Mouse (Mus musculus): ENCODE measurements around the gene Col11a2. TPM values are rescaled to one million over a fixed set of nuclear protein-coding genes. Genes with fewer than 3 reads are reported as not detected.
A peak's percentile ranks its signal among the peaks of the same experiment; 100 is the strongest.

Gene Col11a2
- polyA plus RNA-seq, 1 experiment from 2014 or later = 0.79 TPM

GRCm38 (mm10) chr17:34026221-34026620, 13.0 kb upstream of the Col11a2 start:
- 0 out of 2 replicates have a peak overlapping the region, but pooled peaks have one; percentile 83 for H3K4me3 ChIP-seq (replicated peaks)
- no peak for ATAC-seq (ENCODE audit: insufficient read depth)
- H3K9me3 ChIP-seq (replicated peaks) = no peaks in the 10 kb centered on the region
- no peak overlapping the region for H3K27ac ChIP-seq (replicated peaks)
- H3K9ac ChIP-seq = no peak overlapping the region
- H3K4me2 ChIP-seq = peak overlapping the region; percentile 99; the same call in 1 of the 2 replicates
- H3K36me3 ChIP-seq (replicated peaks) = peaks cover 42% of the 10 kb centered on the region
- peaks cover 3% of the 10 kb centered on the region; the same call in 1 of the 2 replicates for H3K27me3 ChIP-seq
- H3K4me1 ChIP-seq (replicated peaks) = peaks cover 74% of the 10 kb centered on the region
- 32% methylated on average over 2 of the region's 2 CpGs for WGBS (ENCODE audit: insufficient replicate concordance)

GRCm38 (mm10) chr17:34026917-34027655, 12.2 kb upstream of the Col11a2 start:
- Histone ChIP-seq H3K9ac (peak overlapping the region; percentile 67), H3K27me3 (peaks cover 3% of the 10 kb centered on the region; the same call in 1 of the 2 replicates), H3K4me1 (replicated peaks) (peaks cover 74% of the 10 kb centered on the region), H3K9me3 (replicated peaks) (no peaks in the 10 kb centered on the region), H3K4me2 (peak overlapping the region; percentile 99), H3K4me3 (replicated peaks) (peak overlapping the region; percentile 75), H3K27ac (replicated peaks) (peak overlapping the region; percentile 81), H3K36me3 (replicated peaks) (peaks cover 35% of the 10 kb centered on the region)
- no peak for ATAC-seq (ENCODE audit: insufficient read depth)
- 12% methylated on average over 36 of the region's 36 CpGs for WGBS (ENCODE audit: insufficient replicate concordance)

GRCm38 (mm10) chr17:34027656-34028223, 11.5 kb upstream of the Col11a2 start, which contains the start of gene H2-Ke6:
Gene H2-Ke6 (minus strand): TSS chr17:34028060.
- H3K27ac ChIP-seq (replicated peaks) = peak within 1 kb of the TSS; percentile 81
- H3K36me3 ChIP-seq (replicated peaks) = peaks cover 29% of the 10 kb centered on the region
- ATAC-seq (ENCODE audit: insufficient read depth) = peak; percentile 74
- H3K9me3 ChIP-seq (replicated peaks) = no peaks in the 10 kb centered on the region
- peak within 1 kb of the TSS; percentile 67 for H3K9ac ChIP-seq
- H3K4me2 ChIP-seq = peak within 1 kb of the TSS; percentile 99
- peaks cover 81% of the 10 kb centered on the region for H3K4me1 ChIP-seq (replicated peaks)
- under 1% methylated on average over 49 of the region's 49 CpGs for WGBS (ENCODE audit: insufficient replicate concordance)
- peaks cover 3% of the 10 kb centered on the region; the same call in 1 of the 2 replicates for H3K27me3 ChIP-seq
- peak within 1 kb of the TSS; percentile 75 for H3K4me3 ChIP-seq (replicated peaks)

GRCm38 (mm10) chr17:34028501-34029149, 10.6 kb upstream of the Col11a2 start:
- H3K9me3 ChIP-seq (replicated peaks) = no peaks in the 10 kb centered on the region
- H3K4me1 ChIP-seq (replicated peaks) = peaks cover 88% of the 10 kb centered on the region
- 81% methylated on average over 17 of the region's 17 CpGs for WGBS (ENCODE audit: insufficient replicate concordance)
- peaks cover 3% of the 10 kb centered on the region; the same call in 1 of the 2 replicates for H3K27me3 ChIP-seq
- ATAC-seq (ENCODE audit: insufficient read depth) = no peak
- peak overlapping the region; percentile 99 for H3K4me2 ChIP-seq
- peak overlapping the region; percentile 81; the same call in 1 of the 2 replicates for H3K27ac ChIP-seq (replicated peaks)
- H3K36me3 ChIP-seq (replicated peaks) = peaks cover 25% of the 10 kb centered on the region
- no peak overlapping the region for H3K9ac ChIP-seq
- H3K4me3 ChIP-seq (replicated peaks) = peak overlapping the region; percentile 75

- Histone ChIP-seq H3K4me3 (replicated peaks) (peak overlapping the region; percentile 98; the same call in 1 of the 2 replicates), H3K9me3 (replicated peaks) (no peaks in the 10 kb centered on the region), H3K27ac (replicated peaks) (0 out of 2 replicates have a peak overlapping the region, but pooled peaks have one; percentile 97), H3K36me3 (replicated peaks) (peaks cover 26% of the 10 kb centered on the region), H3K4me1 (replicated peaks) (peaks cover 85% of the 10 kb centered on the region), H3K4me2 (peak overlapping the region; percentile 93; the same call in 1 of the 2 replicates), H3K27me3 (peaks cover 3% of the 10 kb centered on the region; the same call in 1 of the 2 replicates), H3K9ac (no peak overlapping the region)
- WGBS (ENCODE audit: insufficient replicate concordance) = 73% methylated on average over 18 of the region's 18 CpGs
- ATAC-seq (ENCODE audit: insufficient read depth) = no peak
Observed at GRCm38 (mm10) chr17:34029150-34029889, 9.9 kb upstream of the Col11a2 start.

GRCm38 (mm10) chr17:34029890-34030595, 9.2 kb upstream of the Col11a2 start:
- H3K4me1 ChIP-seq (replicated peaks) = peaks cover 80% of the 10 kb centered on the region
- H3K9ac ChIP-seq = peak overlapping the region; percentile 82
- H3K36me3 ChIP-seq (replicated peaks) = peaks cover 30% of the 10 kb centered on the region
- no peaks in the 10 kb centered on the region for H3K9me3 ChIP-seq (replicated peaks)
- peaks cover 3% of the 10 kb centered on the region; the same call in 1 of the 2 replicates for H3K27me3 ChIP-seq
- 77% methylated on average over 21 of the region's 21 CpGs for WGBS (ENCODE audit: insufficient replicate concordance)
- H3K4me2 ChIP-seq = peak overlapping the region; percentile 93
- H3K27ac ChIP-seq (replicated peaks) = peak overlapping the region; percentile 97; the same call in 1 of the 2 replicates
- no peak for ATAC-seq (ENCODE audit: insufficient read depth)
- peak overlapping the region; percentile 98 for H3K4me3 ChIP-seq (replicated peaks)

- Histone ChIP-seq H3K27me3 (no peaks in the 10 kb centered on the region), H3K9me3 (replicated peaks) (no peaks in the 10 kb centered on the region), H3K4me1 (replicated peaks) (peaks cover 71% of the 10 kb centered on the region), H3K36me3 (replicated peaks) (peaks cover 35% of the 10 kb centered on the region), H3K27ac (replicated peaks) (peak overlapping the region; percentile 97), H3K9ac (peak overlapping the region; percentile 82), H3K4me3 (replicated peaks) (peak overlapping the region; percentile 98), H3K4me2 (peak overlapping the region; percentile 93)
- 3% methylated on average over 20 of the region's 20 CpGs for WGBS (ENCODE audit: insufficient replicate concordance)
- no peak for ATAC-seq (ENCODE audit: insufficient read depth)
Observed at GRCm38 (mm10) chr17:34030861-34031326, 8.3 kb upstream of the Col11a2 start.

GRCm38 (mm10) chr17:34031465-34032173, 7.6 kb upstream of the Col11a2 start, which contains the start of the genes Slc39a7 and Rxrb:
Gene Slc39a7 (minus strand): TSS chr17:34031682.
Gene Rxrb (plus strand): TSS chr17:34031812.
- peak within 1 kb of the TSS; percentile 93 for H3K4me2 ChIP-seq
- H3K27me3 ChIP-seq = no peaks in the 10 kb centered on the region
- peaks cover 42% of the 10 kb centered on the region for H3K36me3 ChIP-seq (replicated peaks)
- WGBS (ENCODE audit: insufficient replicate concordance) = under 1% methylated on average over 86 of the region's 88 CpGs
- peak; percentile 72 for ATAC-seq (ENCODE audit: insufficient read depth)
- peak within 1 kb of the TSS; percentile 96 for H3K9ac ChIP-seq
- H3K9me3 ChIP-seq (replicated peaks) = no peaks in the 10 kb centered on the region
- peak within 1 kb of the TSS; percentile 98 for H3K4me3 ChIP-seq (replicated peaks)
- H3K27ac ChIP-seq (replicated peaks) = peak within 1 kb of the TSS; percentile 97
- peaks cover 67% of the 10 kb centered on the region for H3K4me1 ChIP-seq (replicated peaks)

GRCm38 (mm10) chr17:34032174-34032632, 7.0 kb upstream of the Col11a2 start:
- WGBS (ENCODE audit: insufficient replicate concordance) = 1% methylated on average over 35 of the region's 48 CpGs
- H3K27ac ChIP-seq (replicated peaks) = peak overlapping the region; percentile 97
- H3K27me3 ChIP-seq = no peaks in the 10 kb centered on the region
- no peaks in the 10 kb centered on the region for H3K9me3 ChIP-seq (replicated peaks)
- peak overlapping the region; percentile 96 for H3K9ac ChIP-seq
- peak overlapping the region; percentile 98 for H3K4me3 ChIP-seq (replicated peaks)
- peaks cover 48% of the 10 kb centered on the region for H3K36me3 ChIP-seq (replicated peaks)
- H3K4me1 ChIP-seq (replicated peaks) = peaks cover 61% of the 10 kb centered on the region
- peak; percentile 41 for ATAC-seq (ENCODE audit: insufficient read depth)
- peak overlapping the region; percentile 93 for H3K4me2 ChIP-seq
